Mouse (Mus musculus) frontal cortex, postnatal 10 days (tissue): ENCODE measurements around the gene Foxp1.

ENCODE experiments used
- DNase-seq, 2 experiments: peaks; one replicate each; pipeline ENCODE4 v3.0.0; 2022; ENCODE audit warnings: low spot score in 2 of 2, mixed read lengths in 1 of 2

Gene Foxp1

GRCm38 (mm10) chr6:99394801-99395200, 127.7 kb downstream of the Foxp1 start:
- DNase-seq: no peak

- no peak for DNase-seq
These were observed 130.0 kb downstream of the Foxp1 start for GRCm38 (mm10) chr6:99392484-99392883.

- no peak for DNase-seq
These were observed 133.5 kb downstream of the Foxp1 start for GRCm38 (mm10) chr6:99388741-99389675.

- DNase-seq: no peak
These were observed 134.5 kb downstream of the Foxp1 start for GRCm38 (mm10) chr6:99388023-99388422.

- DNase-seq: no peak
These were observed 137.4 kb downstream of the Foxp1 start for GRCm38 (mm10) chr6:99385059-99385604.

- DNase-seq: no peak
These were observed 138.6 kb downstream of the Foxp1 start for GRCm38 (mm10) chr6:99383846-99384472.

GRCm38 (mm10) chr6:99380146-99380545, 142.4 kb downstream of the Foxp1 start:
- DNase-seq: no peak

GRCm38 (mm10) chr6:99378997-99379710, 143.4 kb downstream of the Foxp1 start:
- DNase-seq: no peak

- no peak for DNase-seq
These were observed 144.8 kb downstream of the Foxp1 start for GRCm38 (mm10) chr6:99377716-99378115.

GRCm38 (mm10) chr6:99377131-99377530, 145.4 kb downstream of the Foxp1 start:
- no peak for DNase-seq

- DNase-seq: no peak
These were observed 145.8 kb downstream of the Foxp1 start for GRCm38 (mm10) chr6:99376721-99377120.

GRCm38 (mm10) chr6:99375865-99376264, 146.7 kb downstream of the Foxp1 start:
- DNase-seq: no peak

GRCm38 (mm10) chr6:99375376-99375775, 147.1 kb downstream of the Foxp1 start:
- DNase-seq: no peak

GRCm38 (mm10) chr6:99374448-99375271, 147.9 kb downstream of the Foxp1 start:
- no peak for DNase-seq

- DNase-seq: no peak
These were observed 150.1 kb downstream of the Foxp1 start for GRCm38 (mm10) chr6:99372427-99372826.

GRCm38 (mm10) chr6:99372016-99372415, 150.5 kb downstream of the Foxp1 start:
- no peak for DNase-seq

GRCm38 (mm10) chr6:99369931-99370330, 152.6 kb downstream of the Foxp1 start:
- no peak for DNase-seq

- no peak for DNase-seq
These were observed 153.4 kb downstream of the Foxp1 start for GRCm38 (mm10) chr6:99369156-99369555.

GRCm38 (mm10) chr6:99368118-99368753, 154.3 kb downstream of the Foxp1 start:
- no peak for DNase-seq

- DNase-seq: no peak
These were observed 158.0 kb downstream of the Foxp1 start for GRCm38 (mm10) chr6:99364545-99364944.

GRCm38 (mm10) chr6:99360581-99360980, 161.9 kb downstream of the Foxp1 start:
- no peak for DNase-seq
